Mouse (Mus musculus) neural tube, embryonic 11.5 days (tissue): ENCODE results near the gene Teddm2. TPM values are rescaled to one million over a fixed set of nuclear protein-coding genes. Genes with fewer than 3 reads are reported as not detected.

Experiments
- ATAC-seq: fragments of 200-750 bp; cut with Nextera tagmentation; 2 replicates; pipeline ENCODE4 v1.8.0; 2017; ENCODE audit warnings: moderate number of reproducible peaks, mild to moderate bottlenecking, moderate TSS enrichment, moderate library complexity; ENCODE audit not compliant: insufficient read depth, low FRiP score, low TSS enrichment
- DNase-seq: peaks from one replicate; pipeline ENCODE4 v3.0.0-alpha.2; 2015; ENCODE audit warnings: low spot score
- H3K27ac ChIP-seq: fragments of 300-500 bp; sonication (generic); 2 replicates; pipeline ENCODE4 v1.5.1; 2014; ENCODE audit warnings: low read depth, mild to moderate bottlenecking, low read length
- H3K27me3 ChIP-seq: fragments of 300-500 bp; sonication (generic); 2 replicates; pipeline ENCODE4 v1.6.1; 2014; ENCODE audit warnings: mild to moderate bottlenecking, low read length, mixed read lengths; ENCODE audit not compliant: control insufficient read depth, insufficient read depth
- H3K36me3 ChIP-seq: fragments of 300-500 bp; sonication (generic); 2 replicates; pipeline ENCODE4 v1.6.1; 2014; ENCODE audit warnings: mild to moderate bottlenecking, low read length, moderate library complexity, mixed read lengths; ENCODE audit not compliant: control insufficient read depth, insufficient read depth
- H3K4me1 ChIP-seq: fragments of 300-500 bp; sonication (generic); 2 replicates; pipeline ENCODE4 v1.6.1; 2014; ENCODE audit warnings: low read length, mixed read lengths; ENCODE audit not compliant: control insufficient read depth, insufficient read depth
- H3K4me2 ChIP-seq: fragments of 300-500 bp; sonication (generic); 2 replicates; pipeline ENCODE4 v1.6.1; 2014; ENCODE audit warnings: low read depth, mild to moderate bottlenecking, moderate library complexity
- H3K4me3 ChIP-seq: fragments of 300-500 bp; sonication (generic); 2 replicates; pipeline ENCODE4 v1.5.1; 2014; ENCODE audit warnings: low read depth, low read length
- H3K9ac ChIP-seq: fragments of 300-500 bp; sonication (generic); 2 replicates; pipeline ENCODE4 v1.6.1; 2014; ENCODE audit warnings: mild to moderate bottlenecking, low read length
- H3K9me3 ChIP-seq: fragments of 300-500 bp; sonication (generic); 2 replicates; pipeline ENCODE4 v1.6.1; 2016; ENCODE audit warnings: low read length; ENCODE audit not compliant: control insufficient read depth
- WGBS: fragments of 180-500 bp; shearing (Covaris S2); extraction: QIAGEN DNeasy Blood & Tissue Kit; methylation state at CpG from one replicate; pipeline ENCODE4 v1.1.7; 2014; 5-methylcytosine and 5-hydroxymethylcytosine counted together
- microRNA-seq: library from miRNA; unstranded; fragments of <30 nt; microRNA quantifications from one replicate; pipeline ENCODE4, GENCODE M21; 2016
- polyA plus RNA-seq: library from polyadenylated mRNA; unstranded; fragments of >200 nt; fragmentation: Nextera tagmentation; extraction: Ambion mirVana; gene quantifications from 2 replicates; pipeline ENCODE4 v1.2.1, GENCODE M21; 2014

Gene Teddm2
- polyA plus RNA-seq, 1 experiment from 2014 or later, result 0.57 TPM

GRCm38 (mm10) chr1:153830746-153831145 is 69.3 kb downstream of the Teddm2 start:
- ATAC-seq (no peak), DNase-seq (no peak)
- Histone ChIP-seq H3K4me3 (no peak overlapping the region), H3K4me1 (no peaks in the 10 kb centered on the region), H3K4me2 (no peak overlapping the region), H3K9ac (no peak overlapping the region), H3K27me3 (no peaks in the 10 kb centered on the region), H3K27ac (no peak overlapping the region), H3K36me3 (no peaks in the 10 kb centered on the region), H3K9me3 (no peaks in the 10 kb centered on the region)
- WGBS, result 82% methylated on average over 4 of the region's 4 CpGs

DNA sequence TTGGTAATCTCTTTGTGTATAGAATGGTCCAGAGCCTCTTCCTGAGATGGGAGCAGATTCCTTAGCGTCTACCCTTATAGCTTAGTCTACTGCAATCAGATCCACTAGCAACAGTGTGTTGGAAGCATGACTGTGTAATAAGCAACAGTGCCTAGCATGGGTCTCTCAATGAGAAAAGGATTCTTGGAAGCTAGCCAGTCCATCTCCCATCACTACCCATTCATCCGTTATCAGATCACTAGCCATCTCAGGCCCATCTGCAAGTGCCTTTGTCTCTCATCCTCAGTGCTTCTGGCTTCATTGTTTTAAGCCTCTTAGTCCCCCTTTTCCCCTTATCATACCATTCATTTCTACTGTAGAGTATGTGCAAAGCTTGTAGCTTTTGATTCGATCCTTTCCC is 79.8 kb downstream of the Teddm2 start:
- H3K27ac ChIP-seq, result no peak overlapping the region
- H3K9me3 ChIP-seq, result no peaks in the 10 kb centered on the region
- DNase-seq (no peak), ATAC-seq (no peak)
- H3K4me3 ChIP-seq, result no peak overlapping the region
- 91% methylated on average over 3 of the region's 3 CpGs for WGBS
- no peaks in the 10 kb centered on the region for H3K4me1 ChIP-seq
- no peak overlapping the region for H3K4me2 ChIP-seq
- no peak overlapping the region for H3K9ac ChIP-seq
- no peaks in the 10 kb centered on the region for H3K36me3 ChIP-seq
- no peaks in the 10 kb centered on the region for H3K27me3 ChIP-seq

DNA sequence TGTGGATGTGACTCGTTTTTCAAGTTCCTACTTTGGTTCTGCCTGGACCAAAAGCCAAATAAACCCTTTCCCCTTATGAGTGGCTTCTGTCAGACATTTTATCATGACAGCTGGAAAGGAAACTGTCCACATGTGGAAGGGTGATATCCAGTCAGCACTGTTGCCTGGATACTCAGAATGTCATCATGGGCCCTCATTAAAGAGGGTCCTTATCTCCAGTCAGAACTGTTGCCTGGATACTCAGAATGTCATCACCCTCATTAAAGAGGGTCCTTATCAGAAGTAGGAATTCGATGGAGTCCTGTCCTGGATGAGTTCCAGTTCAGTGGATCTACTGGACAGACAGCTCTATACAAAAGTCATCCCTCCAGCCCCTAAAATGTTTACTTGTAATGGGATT is 85.8 kb downstream of the Teddm2 start:
- WGBS, result 77% methylated on average over 2 of the region's 2 CpGs

DNA sequence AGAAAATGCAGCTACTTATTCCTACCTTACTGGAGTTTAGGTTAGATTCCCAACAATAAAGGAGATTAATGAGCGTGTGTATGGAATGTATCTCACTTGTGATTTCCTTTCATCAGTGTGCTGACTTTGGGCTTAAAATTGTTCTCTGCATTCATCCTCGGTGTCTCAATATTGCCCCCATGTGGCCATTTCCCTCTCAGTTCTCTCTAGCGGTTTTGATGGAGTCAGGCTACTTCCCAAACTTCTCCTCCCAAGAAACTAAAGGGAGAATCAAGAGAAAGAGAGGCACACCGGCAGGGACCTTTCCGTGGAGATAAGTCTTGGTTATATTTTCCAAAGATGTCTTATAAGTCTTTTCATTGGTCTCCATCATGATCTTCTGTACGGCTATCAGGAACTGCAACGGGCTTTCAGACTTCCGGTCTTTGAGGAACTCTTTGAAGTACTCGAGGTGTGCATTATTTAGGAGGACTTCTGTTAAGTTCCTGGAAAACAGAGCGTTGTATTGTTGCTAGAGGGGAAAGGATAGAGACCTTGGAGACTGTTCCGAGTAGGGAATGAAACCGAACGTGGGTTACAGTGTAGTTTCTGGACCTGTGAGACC is 92.5 kb downstream of the Teddm2 start:
- ATAC-seq (no peak), DNase-seq (peak; percentile 52)
- Histone ChIP-seq H3K36me3 (no peaks in the 10 kb centered on the region), H3K27ac (no peak overlapping the region), H3K4me1 (no peaks in the 10 kb centered on the region), H3K27me3 (no peaks in the 10 kb centered on the region), H3K4me3 (no peak overlapping the region), H3K9ac (no peak overlapping the region), H3K4me2 (no peak overlapping the region), H3K9me3 (no peaks in the 10 kb centered on the region)
- WGBS, result 54% methylated on average over 13 of the region's 13 CpGs

More for the DNA sequence above, 85.8 kb downstream of the Teddm2 start:
- DNase-seq (no peak), ATAC-seq (no peak)
- Histone ChIP-seq H3K4me3 (no peak overlapping the region), H3K9me3 (no peaks in the 10 kb centered on the region), H3K4me2 (no peak overlapping the region), H3K27ac (no peak overlapping the region), H3K36me3 (no peaks in the 10 kb centered on the region), H3K27me3 (no peaks in the 10 kb centered on the region), H3K9ac (no peak overlapping the region), H3K4me1 (no peaks in the 10 kb centered on the region)

DNA sequence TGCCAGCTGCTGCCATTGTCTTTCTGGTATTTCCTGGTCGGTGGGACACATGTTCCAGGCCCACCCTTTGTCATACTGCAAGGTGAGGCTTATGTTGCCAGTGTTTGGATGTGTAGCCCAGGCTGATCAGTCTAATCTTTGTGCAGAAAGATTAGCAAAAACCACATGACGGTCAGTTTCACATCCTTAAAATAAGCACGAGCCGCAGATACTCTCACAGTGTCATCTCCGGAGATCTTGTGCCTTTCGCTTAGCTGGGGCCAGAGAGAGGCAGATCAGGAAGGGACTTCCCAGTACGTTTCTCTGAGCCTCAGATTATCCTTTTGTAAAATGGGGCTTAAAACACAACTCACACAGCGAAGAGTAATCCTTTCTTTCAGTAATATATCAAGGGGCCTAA is 96.5 kb downstream of the Teddm2 start:
- no peak overlapping the region for H3K9ac ChIP-seq
- H3K36me3 ChIP-seq, result no peaks in the 10 kb centered on the region
- ATAC-seq (no peak), DNase-seq (no peak)
- no peak overlapping the region for H3K27ac ChIP-seq
- no peak overlapping the region for H3K4me3 ChIP-seq
- H3K4me2 ChIP-seq, result no peak overlapping the region
- no peaks in the 10 kb centered on the region for H3K9me3 ChIP-seq
- no peaks in the 10 kb centered on the region for H3K27me3 ChIP-seq
- H3K4me1 ChIP-seq, result no peaks in the 10 kb centered on the region
- WGBS, result 75% methylated on average over 8 of the region's 8 CpGs

DNA sequence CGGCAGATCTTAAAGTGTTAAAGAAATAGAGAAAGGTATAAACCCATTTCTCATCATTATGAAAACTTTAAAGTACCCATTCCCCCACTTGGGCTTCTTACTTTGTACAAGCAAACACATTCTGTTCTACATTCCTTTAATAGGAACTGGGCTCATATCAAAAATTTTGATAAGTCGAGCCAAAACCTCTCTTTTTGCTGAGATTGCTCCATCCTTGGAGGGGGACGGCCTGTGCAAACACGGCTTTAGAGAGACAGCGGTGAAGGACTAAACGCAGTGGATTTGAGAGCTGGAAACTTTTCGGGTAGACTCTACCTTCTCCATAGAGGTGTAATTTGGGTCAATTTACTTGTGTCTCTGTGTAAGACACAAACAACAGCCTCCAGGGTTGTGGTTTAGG is 97.3 kb downstream of the Teddm2 start:
- no peak overlapping the region for H3K4me2 ChIP-seq
- no peak overlapping the region for H3K4me3 ChIP-seq
- H3K36me3 ChIP-seq, result no peaks in the 10 kb centered on the region
- H3K9me3 ChIP-seq, result no peaks in the 10 kb centered on the region
- 86% methylated on average over 7 of the region's 7 CpGs for WGBS
- no peak overlapping the region for H3K27ac ChIP-seq
- H3K27me3 ChIP-seq, result no peaks in the 10 kb centered on the region
- ATAC-seq, result no peak
- DNase-seq, result no peak
- no peak overlapping the region for H3K9ac ChIP-seq
- H3K4me1 ChIP-seq, result no peaks in the 10 kb centered on the region

Small RNA genes within 50 kb of the gene (microRNA-seq; reads per million reads assigned to microRNA genes)
- 23.2 reads per million, percentile 31 among the genes with 10 or more reads in this experiment for gene Mir8114

Other genes with a start within 250 kb of the Teddm2 start
- gene Rgs8, start 247.2 kb downstream of the Teddm2 start, polyA plus RNA-seq, result 8.1 and 9.8 TPM in 2 replicates
- 13.0 and 14.1 TPM in 2 replicates for gene Rgs16, start 159.9 kb downstream of the Teddm2 start, polyA plus RNA-seq
- 26.7 and 29.2 TPM in 2 replicates for gene Rnasel, start 150.8 kb downstream of the Teddm2 start, polyA plus RNA-seq
- gene Rgsl1, start 56.1 kb downstream of the Teddm2 start, polyA plus RNA-seq, result not detected in 2 replicates
- 0.12 and 0.55 TPM in 2 replicates for gene Teddm1b, start 25.9 kb downstream of the Teddm2 start, polyA plus RNA-seq
- gene Teddm1a, start 8.5 kb downstream of the Teddm2 start, polyA plus RNA-seq, result not detected in 2 replicates
- 132 and 134 TPM in 2 replicates for gene Glul, start 284 bp downstream of the Teddm2 start, polyA plus RNA-seq